Mouse (Mus musculus): ENCODE measurements at regions not wholly inside any gene's neighbourhood (a gene's known extent, or its start where the extent isn't known, plus 50 kb on each side); places are given as distances from the start of the nearest gene placed in this dataset.

GRCm38 (mm10) chr5:106199061-106199460, 258.9 kb downstream of the Barhl2 start:
- no peak for TF ChIP-seq CTCF (IDR thresholded peaks at IDR 0.05; ENCODE audit: insufficient read depth, low read depth, low read length)
- TF ChIP-seq POLR2A (IDR thresholded peaks at IDR 0.05; ENCODE audit: insufficient read depth, low read depth, low read length), result no peak
